In genomic region chr2:92388891-92389641, GRCm38 (mm10) we compare ENCODE assay signal across 7 mouse cellular contexts. TPM values are rescaled to one million over a fixed set of nuclear protein-coding genes. Genes with fewer than 3 reads are reported as not detected.
DNase-seq lines count a peak whose midpoint lies in the region; ATAC-seq and TF ChIP-seq lines count a peak whose summit lies in the region.

No protein-coding gene starts in this region.

- no peak for TF ChIP-seq CTCF in intestine, postnatal 0 days (IDR thresholded peaks at IDR 0.05; ENCODE audit: low read depth)

- intact Hi-C loops in left cerebral cortex, postnatal 36 days (cut with DNase I): loop anchor here (5.0 kb wide), 1 partner anchor 43 kb away; the partner anchor contains the start of gene Cry2

- H3K9ac ChIP-seq in intestine, postnatal 0 days (ENCODE audit: low read depth, low read length): peak overlapping the region; percentile 42; the same call in 1 of the 2 replicates
- H3K9ac ChIP-seq in midbrain, embryonic 13.5 days (replicated peaks): peak overlapping the region; percentile 93

- H3K4me3 ChIP-seq in intestine, postnatal 0 days (ENCODE audit: low read depth, low read length): peak overlapping the region; percentile 58
- peak overlapping the region; percentile 85 for H3K4me3 ChIP-seq in midbrain, embryonic 13.5 days (replicated peaks)

- H3K9me3 ChIP-seq in intestine, postnatal 0 days (ENCODE audit: control insufficient read depth): no peaks in the 10 kb centered on the region
- no peaks in the 10 kb centered on the region for H3K9me3 ChIP-seq in midbrain, embryonic 13.5 days

- WGBS in intestine, postnatal 0 days: under 1% methylated on average over 59 of the region's 62 CpGs
- WGBS in midbrain, embryonic 13.5 days: under 1% methylated on average over 59 of the region's 62 CpGs

- peak overlapping the region; percentile 35; the same call in 1 of the 2 replicates for H3K27ac ChIP-seq in intestine, postnatal 0 days (ENCODE audit: low read depth, low read length)
- H3K27ac ChIP-seq in midbrain, embryonic 13.5 days: peak overlapping the region; percentile 90

- peaks cover 11% of the 10 kb centered on the region; the same call in 1 of the 2 replicates for H3K36me3 ChIP-seq in intestine, postnatal 0 days (ENCODE audit: control insufficient read depth, insufficient read depth)
- H3K36me3 ChIP-seq in midbrain, embryonic 13.5 days: peaks cover 37% of the 10 kb centered on the region

- 0 out of 2 replicates have a peak, but pooled peaks cover 3% of the 10 kb centered on the region for H3K4me1 ChIP-seq in intestine, postnatal 0 days (replicated peaks; ENCODE audit: control insufficient read depth, insufficient read depth, low read length)
- H3K4me1 ChIP-seq in midbrain, embryonic 13.5 days (replicated peaks): peaks cover 71% of the 10 kb centered on the region

- peak overlapping the region; percentile 76 for H3K4me2 ChIP-seq in intestine, postnatal 0 days (replicated peaks; ENCODE audit: low read depth)
- H3K4me2 ChIP-seq in midbrain, embryonic 13.5 days (replicated peaks): peak overlapping the region; percentile 79

- DNase-seq in adrenal gland, adult 8-10 months: peak; percentile 86
- peak; percentile 98 for DNase-seq in embryo, embryonic 9.5 days (ENCODE audit: extremely low spot score)
- DNase-seq in heart, adult 11 months: peak; percentile 99
- DNase-seq in left cerebral cortex, postnatal 36 days (ENCODE audit: low spot score in 2 of 2): peak; percentile 91 to 92
- peak; percentile 22 to 37 for DNase-seq in spleen, postnatal 36 days (ENCODE audit: low spot score in 2 of 2)

- ATAC-seq in intestine, postnatal 0 days: peak; percentile 68
- peak; percentile 95 for ATAC-seq in midbrain, embryonic 13.5 days

- H3K27me3 ChIP-seq in intestine, postnatal 0 days (replicated peaks; ENCODE audit: control insufficient read depth, insufficient read depth, low read length): peaks cover 15% of the 10 kb centered on the region
- H3K27me3 ChIP-seq in midbrain, embryonic 13.5 days: no peaks in the 10 kb centered on the region

RNA-seq across cellular contexts. Expression of gene 1700029I15Rik, which starts 6.7 kb away (rescaled TPM):
- total RNA-seq in adrenal gland, adult 8-10 months (2022): 10 to 100 TPM in 2 of 4 experiments, 1 to 10 TPM in 2; 8.0 to 18.6 (median 10.3) TPM
- polyA plus RNA-seq in intestine, postnatal 0 days (2015; fragmentation: Nextera tagmentation; extraction: Ambion mirVana): 2.1 and 3.1 TPM in 2 replicates
- total RNA-seq in left cerebral cortex, postnatal 36 days (2021): 1 to 10 TPM; 3.6 to 4.2 TPM
- 8.0 and 8.9 TPM in 2 replicates for polyA plus RNA-seq in midbrain, embryonic 13.5 days (2015; fragmentation: Nextera tagmentation; extraction: Ambion mirVana)

RNA-seq across cellular contexts. Expression of gene Mapk8ip1, which starts 12.0 kb away (rescaled TPM):
- total RNA-seq in adrenal gland, adult 8-10 months (2022): 10 to 100 TPM; 34.6 to 43.3 (median 38.7) TPM
- polyA plus RNA-seq in intestine, postnatal 0 days (2015; fragmentation: Nextera tagmentation; extraction: Ambion mirVana): 7.2 and 7.4 TPM in 2 replicates
- total RNA-seq in left cerebral cortex, postnatal 36 days (2021): 100 to 1,000 TPM; 344 to 389 TPM
- 86.9 and 111 TPM in 2 replicates for polyA plus RNA-seq in midbrain, embryonic 13.5 days (2015; fragmentation: Nextera tagmentation; extraction: Ambion mirVana)

RNA-seq across cellular contexts. Expression of gene Large2, which starts 14.4 kb away (rescaled TPM):
- 1 to 10 TPM in 3 of 4 experiments, under 1 TPM in 1; 0.40 to 4.6 (median 2.1) TPM for total RNA-seq in adrenal gland, adult 8-10 months (2022)
- 8.3 and 9.1 TPM in 2 replicates for polyA plus RNA-seq in intestine, postnatal 0 days (2015; fragmentation: Nextera tagmentation; extraction: Ambion mirVana)
- total RNA-seq in left cerebral cortex, postnatal 36 days (2021): under 1 TPM; 0.47 to 0.97 TPM
- 1.5 and 2.5 TPM in 2 replicates for polyA plus RNA-seq in midbrain, embryonic 13.5 days (2015; fragmentation: Nextera tagmentation; extraction: Ambion mirVana)

RNA-seq across cellular contexts. Expression of gene Pex16, which starts 14.6 kb away (rescaled TPM):
- total RNA-seq in adrenal gland, adult 8-10 months (2022): 100 to 1,000 TPM in 2 of 4 experiments, 10 to 100 TPM in 2; 63.1 to 281 (median 138) TPM
- polyA plus RNA-seq in intestine, postnatal 0 days (2015; fragmentation: Nextera tagmentation; extraction: Ambion mirVana): 84.8 and 86.0 TPM in 2 replicates
- 10 to 100 TPM; 33.4 to 34.1 TPM for total RNA-seq in left cerebral cortex, postnatal 36 days (2021)
- polyA plus RNA-seq in midbrain, embryonic 13.5 days (2015; fragmentation: Nextera tagmentation; extraction: Ambion mirVana): 32.8 and 36.0 TPM in 2 replicates

RNA-seq across cellular contexts. Expression of gene Cry2, which starts 44.8 kb away (rescaled TPM):
- total RNA-seq in adrenal gland, adult 8-10 months (2022): 10 to 100 TPM; 44.0 to 57.9 (median 47.5) TPM
- 10.0 and 11.7 TPM in 2 replicates for polyA plus RNA-seq in intestine, postnatal 0 days (2015; fragmentation: Nextera tagmentation; extraction: Ambion mirVana)
- 100 to 1,000 TPM; 109 to 122 TPM for total RNA-seq in left cerebral cortex, postnatal 36 days (2021)
- 35.8 and 36.2 TPM in 2 replicates for polyA plus RNA-seq in midbrain, embryonic 13.5 days (2015; fragmentation: Nextera tagmentation; extraction: Ambion mirVana)

Comparison
In these comparisons a context has a peak if more than half of its experiments do, and no peak if none do; other contexts are left out.
1. Peak in every context shown above with its lines: DNase-seq, ATAC-seq, H3K4me3 ChIP-seq and H3K27ac ChIP-seq.
2. DNase-seq: peak in every context shown above with its lines; median percentile 99 in heart, adult 11 months; 98 in embryo, embryonic 9.5 days; 92 in left cerebral cortex, postnatal 36 days; 86 in adrenal gland, adult 8-10 months; 30 in spleen, postnatal 36 days.
3. RNA of gene Mapk8ip1, which starts 12.0 kb away (total RNA-seq): 344 to 389 TPM in left cerebral cortex, postnatal 36 days; 34.6 to 43.3 TPM in adrenal gland, adult 8-10 months; every median in the first group is over 4 times any median in the second.